Mouse (Mus musculus) liver, adult 2 months (tissue): ENCODE data around the gene Nol10.

ENCODE experiments used
- CTCF ChIP-seq: fragments of 200-500 bp; IDR thresholded peaks from 2 replicates; pipeline ENCODE4 v1.5.1; 2011; ENCODE audit warnings: low read depth, low read length, control low read depth
- POLR2A ChIP-seq: fragments of 200-500 bp; IDR thresholded peaks from 2 replicates; pipeline ENCODE4 v1.6.1; 2011; ENCODE audit warnings: low read length, control low read depth; ENCODE audit not compliant: insufficient read depth; ENCODE audit errors: extremely low read depth

DNA sequence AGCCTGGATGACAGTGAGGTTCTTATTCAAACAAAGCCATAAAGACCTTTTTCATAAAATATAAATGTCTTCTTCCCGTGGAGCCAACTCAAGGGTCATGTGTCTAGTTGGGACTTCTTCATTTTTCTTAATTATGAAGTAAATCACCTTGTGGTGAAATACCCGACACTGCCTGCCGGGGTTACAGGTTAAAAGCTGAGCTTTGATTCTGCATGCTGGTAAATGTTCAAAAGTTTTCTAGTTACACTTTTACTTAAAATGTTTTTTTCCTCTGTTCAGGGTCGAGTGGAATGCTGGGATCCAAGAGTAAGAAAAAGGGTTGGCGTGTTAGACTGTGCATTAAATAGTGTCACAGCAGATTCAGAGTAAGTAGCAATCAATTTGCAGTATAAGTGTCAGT lies 14.1 kb downstream of the Nol10 start:
- TF ChIP-seq CTCF (no peak), POLR2A (no peak)
